Mouse (Mus musculus) cortical plate, adult 2 months (tissue): ENCODE data around the gene Fbxo44. TPM values are rescaled to one million over a fixed set of nuclear protein-coding genes. Genes with fewer than 3 reads are reported as not detected.

Source experiments
- H3K27ac ChIP-seq: fragments of 200-500 bp; 2 replicates; pipeline ENCODE4 v1.5.1; 2012; ENCODE audit warnings: low read length, control low read depth, inconsistent platforms; ENCODE audit not compliant: insufficient read depth
- H3K4me1 ChIP-seq: fragments of 200-500 bp; 2 replicates; pipeline ENCODE4 v1.6.1; 2011; ENCODE audit warnings: low read length; ENCODE audit not compliant: control insufficient read depth, insufficient read depth
- H3K4me3 ChIP-seq: fragments of 200-500 bp; 2 replicates; pipeline ENCODE4 v1.5.1; 2011; ENCODE audit warnings: mild to moderate bottlenecking, low read length, control low read depth; ENCODE audit not compliant: insufficient read depth
- CTCF ChIP-seq: fragments of 200-500 bp; IDR thresholded peaks from 2 replicates; pipeline ENCODE4 v1.5.1; 2011; ENCODE audit warnings: mild to moderate bottlenecking, control low read depth, low read length; ENCODE audit not compliant: insufficient read depth; ENCODE audit errors: extremely low read depth
- POLR2A ChIP-seq: fragments of 200-500 bp; IDR thresholded peaks from 2 replicates; pipeline ENCODE4 v1.6.1; 2011; ENCODE audit warnings: mild to moderate bottlenecking, low read length, control low read depth; ENCODE audit not compliant: insufficient read depth; ENCODE audit errors: extremely low read depth
- polyA plus RNA-seq: library from polyadenylated mRNA; depleted of rRNA; stranded (reverse); fragments of >200 nt; gene quantifications from 2 replicates; pipeline ENCODE4 v1.2.3, GENCODE M21; 2012; rRNA removed

The Fbxo44 gene
- polyA plus RNA-seq, 1 experiment: 238 TPM

DNA sequence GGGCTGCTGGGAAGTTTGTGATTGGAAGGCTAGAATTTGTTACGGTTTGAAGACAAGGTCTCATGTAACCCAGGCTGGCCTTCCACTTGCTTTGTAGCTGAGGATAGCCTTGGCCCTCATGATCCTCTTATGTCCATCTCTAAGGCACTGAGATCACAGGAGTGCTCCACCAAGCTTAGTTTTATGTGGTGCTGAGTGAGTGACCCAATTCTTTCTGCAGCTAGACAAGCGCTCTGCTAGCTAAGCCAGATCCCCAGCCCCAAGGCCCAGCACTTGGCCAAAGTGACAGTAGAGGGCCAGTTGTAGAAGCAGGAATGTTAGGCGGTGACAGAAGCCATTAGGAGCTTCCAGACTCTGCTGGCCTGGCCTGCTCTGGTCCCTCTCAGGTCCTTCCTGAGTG, 56.1 kb downstream of the Fbxo44 start:
- TF ChIP-seq POLR2A (no peak), CTCF (no peak)
- Histone ChIP-seq H3K27ac (no peak overlapping the region), H3K4me3 (no peak overlapping the region), H3K4me1 (no peaks in the 10 kb centered on the region)

Other genes with a start within 250 kb of the Fbxo44 start
- gene Plod1, start 223.7 kb downstream of the Fbxo44 start, polyA plus RNA-seq: 21.9 and 24.4 TPM in 2 replicates
- gene 2510039O18Rik, start 219.6 kb downstream of the Fbxo44 start, polyA plus RNA-seq: 33.2 TPM in 2 replicates
- not detected in 2 replicates for gene Nppb, start 174.7 kb downstream of the Fbxo44 start, polyA plus RNA-seq
- gene Nppa, start 159.8 kb downstream of the Fbxo44 start, polyA plus RNA-seq: 0.21 TPM in 2 replicates
- 44.6 and 45.0 TPM in 2 replicates for gene Clcn6, start 121.7 kb downstream of the Fbxo44 start, polyA plus RNA-seq
- 32.2 and 34.2 TPM in 2 replicates for gene Mthfr, start 121.4 kb downstream of the Fbxo44 start, polyA plus RNA-seq
- gene Agtrap, start 72.5 kb downstream of the Fbxo44 start, polyA plus RNA-seq: 5.8 and 6.1 TPM in 2 replicates
- gene Mad2l2, start 30.1 kb downstream of the Fbxo44 start, polyA plus RNA-seq: 24.2 and 25.2 TPM in 2 replicates
- gene Draxin, start 29.8 kb downstream of the Fbxo44 start, polyA plus RNA-seq: 0.42 and 0.45 TPM in 2 replicates
- 38.5 and 41.3 TPM in 2 replicates for gene Fbxo6, start 8.3 kb downstream of the Fbxo44 start, polyA plus RNA-seq
- gene Fbxo2, start 139 bp upstream of the Fbxo44 start, polyA plus RNA-seq: 139 and 142 TPM in 2 replicates
- gene Disp3, start 127.5 kb upstream of the Fbxo44 start, polyA plus RNA-seq: 19.6 and 20.1 TPM in 2 replicates